8 mouse cellular contexts compared by ENCODE assay signal in the genomic region with DNA sequence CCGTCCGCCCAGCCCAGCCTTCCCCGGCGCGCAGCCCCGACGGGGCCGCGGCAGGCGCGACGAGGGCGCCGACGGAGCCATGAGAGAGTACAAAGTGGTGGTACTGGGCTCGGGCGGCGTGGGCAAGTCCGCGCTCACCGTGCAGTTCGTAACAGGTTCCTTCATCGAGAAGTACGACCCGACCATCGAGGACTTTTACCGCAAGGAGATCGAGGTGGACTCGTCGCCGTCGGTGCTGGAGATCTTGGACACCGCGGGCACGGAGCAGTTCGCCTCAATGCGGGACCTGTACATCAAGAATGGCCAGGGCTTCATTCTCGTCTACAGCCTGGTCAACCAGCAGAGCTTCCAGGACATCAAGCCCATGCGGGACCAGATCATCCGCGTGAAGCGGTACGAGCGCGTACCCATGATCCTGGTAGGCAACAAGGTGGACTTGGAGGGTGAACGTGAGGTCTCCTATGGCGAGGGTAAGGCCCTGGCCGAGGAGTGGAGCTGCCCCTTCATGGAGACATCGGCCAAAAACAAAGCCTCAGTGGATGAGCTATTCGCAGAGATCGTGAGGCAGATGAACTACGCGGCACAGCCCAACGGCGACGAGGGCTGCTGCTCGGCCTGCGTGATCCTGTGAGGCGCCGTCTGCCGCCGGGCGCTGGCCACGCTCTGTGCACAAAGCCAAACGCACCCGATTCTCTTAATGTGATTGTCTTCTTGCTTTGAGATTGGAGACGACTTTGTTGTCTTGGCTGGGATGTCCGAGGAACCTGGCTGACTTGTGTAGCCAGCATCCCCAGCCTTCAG. TPM values are rescaled to one million over a fixed set of nuclear protein-coding genes. Genes with fewer than 3 reads are reported as not detected.
DNase-seq lines count a peak whose midpoint lies in the region; ATAC-seq and TF ChIP-seq lines count a peak whose summit lies in the region.

No protein-coding gene starts in this region.

- H3K4me2 ChIP-seq in hindbrain, embryonic 15.5 days: peak overlapping the region; percentile 90

- in situ Hi-C loops in Patski (cut with MboI; ENCODE audit: low pct_unique_long_range_greater_than_20kb): loop anchor here (5.0 to 10.0 kb wide), 2 partner anchors 88 to 470 kb away; no protein-coding TSS in a partner anchor

- DNase-seq in Patski (ENCODE audit: low read depth, low spot score): peak; percentile 28
- peak; percentile 63 to 68 for DNase-seq in cerebellum, postnatal 14 days
- peak; percentile 61 to 64 for DNase-seq in frontal cortex, postnatal 36 days (ENCODE audit: low spot score in 2 of 2)
- peak; percentile 41 to 45 for DNase-seq in left cerebral cortex, adult 8-10 months (ENCODE audit: low spot score in 2 of 2)
- peak; percentile 60 for DNase-seq in right cerebral cortex, adult 18-20 months
- DNase-seq in urinary bladder, postnatal 25 days (ENCODE audit: low spot score): peak; percentile 44

- H3K4me3 ChIP-seq in hindbrain, embryonic 15.5 days: peak overlapping the region; percentile 82

- H3K9me3 ChIP-seq in hindbrain, embryonic 15.5 days: no peaks in the 10 kb centered on the region

- peak overlapping the region; percentile 89 for H3K27ac ChIP-seq in hindbrain, embryonic 15.5 days (replicated peaks)

- WGBS in hindbrain, embryonic 15.5 days: under 1% methylated on average over 68 of the region's 68 CpGs

- CTCF ChIA-PET in Patski (lab: Charles Lee): interaction anchor here (1.2 to 2.2 kb wide), 4 partner anchors 27 to 97 kb away, joined by 3 to 13 read pairs (median 4); no protein-coding TSS in a partner anchor

- POLR2A ChIA-PET in Patski (lab: Charles Lee): interaction anchor here (0.9 to 1.4 kb wide), 2 partner anchors 22 to 25 kb away, joined by 5 read pairs; no protein-coding TSS in a partner anchor

- peak overlapping the region; percentile 86 for H3K9ac ChIP-seq in hindbrain, embryonic 15.5 days

- peaks cover 37% of the 10 kb centered on the region for H3K4me1 ChIP-seq in hindbrain, embryonic 15.5 days (replicated peaks)

- peaks cover 3% of the 10 kb centered on the region; the same call in 1 of the 2 replicates for H3K36me3 ChIP-seq in hindbrain, embryonic 15.5 days

- ATAC-seq in Patski: no peak
- no peak for ATAC-seq in hindbrain, embryonic 15.5 days (ENCODE audit: low FRiP score, low read depth)
- ATAC-seq in megakaryocyte, adult 5-6 weeks (ENCODE audit: poor library complexity, severe bottlenecking): peak; percentile 13

- no peaks in the 10 kb centered on the region for H3K27me3 ChIP-seq in Patski
- no peaks in the 10 kb centered on the region for H3K27me3 ChIP-seq in hindbrain, embryonic 15.5 days

- no peak for TF ChIP-seq CTCF in Patski (IDR thresholded peaks at IDR 0.05)

RNA-seq across cellular contexts. Expression of a gene that starts 0.6 kb away (rescaled TPM):
- 3.2 TPM for polyA plus RNA-seq in Patski (2021)
- not detected in 2 replicates for polyA plus RNA-seq in hindbrain, embryonic 15.5 days (2015; fragmentation: Nextera tagmentation; extraction: Ambion mirVana)
- total RNA-seq in left cerebral cortex, adult 8-10 months (2022): 1 to 10 TPM; 2.4 to 3.1 (median 2.8) TPM
- total RNA-seq in megakaryocyte, adult 5-6 weeks (2015): 0.25 and 0.62 TPM in 2 replicates
- total RNA-seq in megakaryocyte, adult 5-6 weeks (2017): 0.28 and 0.95 TPM in 2 replicates

RNA-seq across cellular contexts. Expression of a gene that starts 3.7 kb away (rescaled TPM):
- 8.1 TPM for polyA plus RNA-seq in Patski (2021)
- 10.7 and 11.9 TPM in 2 replicates for polyA plus RNA-seq in hindbrain, embryonic 15.5 days (2015; fragmentation: Nextera tagmentation; extraction: Ambion mirVana)
- 10 to 100 TPM; 33.7 to 38.0 (median 36.1) TPM for total RNA-seq in left cerebral cortex, adult 8-10 months (2022)
- total RNA-seq in megakaryocyte, adult 5-6 weeks (2015): 10.8 and 11.4 TPM in 2 replicates
- total RNA-seq in megakaryocyte, adult 5-6 weeks (2017): 15.0 and 19.4 TPM in 2 replicates
